Mouse (Mus musculus) liver, adult (tissue): ENCODE data around the gene Il9r.

Experiments used
- GATA4 ChIP-seq: IDR thresholded peaks from 2 replicates; pipeline ENCODE4 v1.6.1; 2014; ENCODE audit warnings: mild to moderate bottlenecking, low read length; ENCODE audit not compliant: insufficient replicate concordance

The Il9r gene

DNA sequence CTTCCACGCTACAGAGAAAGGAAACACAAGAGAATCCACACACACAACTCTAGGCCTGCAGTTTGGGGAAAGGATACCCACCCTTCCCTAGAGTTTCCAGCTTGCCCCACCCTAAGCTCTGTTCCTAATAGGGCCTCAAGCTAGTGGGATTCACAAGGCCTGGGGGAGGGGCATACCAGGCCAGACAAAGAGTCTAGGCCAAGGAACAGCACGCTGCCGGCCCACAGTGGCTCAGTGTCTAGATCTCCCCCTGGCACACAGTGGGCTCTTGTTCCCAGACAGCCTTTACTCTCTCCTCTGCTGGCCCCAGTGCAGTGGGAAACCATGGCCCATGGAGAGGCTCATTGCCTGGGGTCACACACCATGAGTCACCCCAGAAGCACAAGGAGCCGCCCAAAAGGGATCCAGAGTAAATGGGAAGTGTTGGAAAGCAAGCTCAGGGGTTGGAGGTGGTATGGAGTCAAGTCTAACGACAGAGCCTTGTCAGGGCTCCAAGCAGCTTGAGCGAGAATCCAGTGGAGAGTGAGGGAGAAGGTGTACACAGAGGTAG, 18.5 kb upstream of the Il9r start:
- TF ChIP-seq GATA4: no peak

DNA sequence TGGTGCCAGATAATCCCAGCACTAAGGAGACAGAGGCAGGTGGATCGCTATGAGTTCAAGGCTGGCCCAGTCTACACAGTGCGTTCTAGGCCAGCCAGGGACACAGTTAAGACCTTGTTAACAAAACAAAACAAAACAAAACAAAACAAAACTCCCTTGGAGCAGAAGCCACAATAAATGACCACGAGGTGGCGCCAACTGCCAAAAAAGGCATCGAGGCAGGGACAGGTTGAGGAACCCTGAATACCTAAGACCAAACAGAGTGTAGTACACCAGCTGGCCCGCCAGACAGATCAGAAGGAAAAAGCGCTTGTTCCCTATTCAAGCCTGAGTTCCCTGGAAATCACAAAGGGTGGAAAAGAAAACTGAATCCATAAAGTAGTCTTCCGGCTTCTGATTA, 16.8 kb upstream of the Il9r start:
- TF ChIP-seq GATA4: no peak

DNA sequence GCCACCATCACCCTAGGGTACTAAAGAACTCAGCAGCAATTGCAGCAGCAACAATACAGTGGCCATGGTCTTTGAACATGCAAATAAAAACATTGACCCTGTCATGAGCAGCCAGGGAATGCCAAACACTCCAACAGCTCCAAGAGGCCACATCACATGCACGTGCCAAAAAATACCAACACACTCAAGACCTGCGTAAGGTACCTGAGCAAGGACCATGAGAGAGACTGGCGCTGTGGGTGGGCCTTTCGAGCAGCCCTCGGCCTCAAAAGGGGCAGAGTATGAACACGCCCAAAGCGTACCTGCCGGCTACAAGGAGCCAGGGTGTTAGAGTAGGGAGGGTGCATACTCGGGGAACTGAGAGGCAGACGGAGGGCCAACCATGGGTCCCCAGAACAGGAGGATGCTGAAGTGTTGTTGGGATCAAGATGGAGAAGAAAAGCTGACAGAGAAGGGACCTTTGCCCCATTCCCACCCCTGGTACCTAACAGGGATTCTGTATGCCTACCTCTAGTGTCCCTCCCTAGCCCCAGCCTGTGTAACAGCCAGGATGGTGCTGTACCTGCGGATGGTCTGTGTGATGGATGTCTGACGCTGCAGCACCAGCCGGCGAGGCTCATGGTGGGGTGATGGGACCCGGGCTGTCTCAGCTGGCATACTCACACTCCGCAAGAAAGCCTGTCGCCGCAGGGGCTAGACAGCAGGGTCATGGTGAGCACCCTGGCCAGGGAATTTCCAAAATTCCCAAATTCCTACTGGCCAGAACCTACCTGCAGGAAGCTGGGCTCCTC, 15.5 kb upstream of the Il9r start:
- no peak for TF ChIP-seq GATA4

DNA sequence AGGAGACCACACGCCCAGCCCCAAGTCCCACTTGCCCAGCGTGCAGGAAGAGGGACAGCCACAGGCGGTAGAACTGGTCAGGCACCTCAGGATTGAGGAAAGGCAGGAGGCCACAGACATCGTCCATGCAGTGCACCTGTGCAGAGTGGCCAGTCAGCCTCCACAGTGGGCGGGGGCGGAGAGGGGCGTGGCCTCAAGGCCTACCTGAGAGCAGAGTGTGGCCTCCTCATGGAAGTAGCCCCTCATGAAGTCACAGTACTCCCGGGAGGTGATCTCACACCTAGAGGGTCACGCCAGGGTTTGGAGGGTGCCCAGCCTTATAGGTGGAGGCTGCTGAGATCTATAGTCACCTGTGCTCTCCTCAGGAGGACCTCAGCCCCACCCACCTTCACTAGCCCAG, 10.5 kb upstream of the Il9r start:
- no peak for TF ChIP-seq GATA4

DNA sequence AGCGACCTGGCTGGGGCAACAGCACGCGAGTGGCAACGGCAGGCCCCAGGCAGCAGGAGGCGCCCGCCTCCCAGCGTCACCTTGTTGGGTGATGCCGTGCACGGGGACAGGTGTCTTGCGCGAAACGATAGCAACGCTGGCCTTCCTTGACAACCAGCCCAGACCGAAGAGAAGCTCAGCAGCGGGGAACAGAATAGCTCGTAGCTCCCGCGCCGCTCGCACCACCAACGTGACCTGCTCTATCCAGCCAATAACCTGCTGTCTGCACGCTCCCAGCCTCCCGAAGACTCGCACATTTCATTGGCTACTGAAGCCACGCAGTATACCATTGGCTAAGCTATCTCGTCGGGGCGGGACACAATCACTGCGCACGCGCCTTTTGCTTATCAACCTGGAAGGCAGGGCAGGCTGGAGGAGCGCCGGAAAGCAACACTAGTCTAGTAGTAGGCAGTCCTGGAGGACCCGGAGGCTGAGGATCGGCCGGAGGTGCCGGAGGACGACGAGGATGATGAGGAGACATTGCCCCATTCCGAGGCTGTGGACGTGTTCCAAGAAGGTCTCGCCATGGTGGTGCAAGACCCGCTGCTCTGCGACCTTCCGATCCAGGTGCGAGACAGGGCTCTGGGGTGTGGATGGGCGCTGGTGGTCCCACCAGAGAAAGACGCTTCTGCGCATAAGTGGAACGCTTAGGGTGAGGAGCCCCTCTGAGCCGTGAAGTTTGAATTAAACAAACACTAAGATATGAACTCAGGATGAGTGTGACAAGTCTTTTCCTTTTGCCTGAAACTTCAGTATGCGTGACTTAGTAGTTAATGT, 5.2 kb upstream of the Il9r start, which contains the start of gene Snrnp25:
Snrnp25 (plus strand) TSS at position 358 of the 816 bp plus-strand sequence.
- TF ChIP-seq GATA4: peak; percentile 82; the same call in 1 of the 2 replicates

DNA sequence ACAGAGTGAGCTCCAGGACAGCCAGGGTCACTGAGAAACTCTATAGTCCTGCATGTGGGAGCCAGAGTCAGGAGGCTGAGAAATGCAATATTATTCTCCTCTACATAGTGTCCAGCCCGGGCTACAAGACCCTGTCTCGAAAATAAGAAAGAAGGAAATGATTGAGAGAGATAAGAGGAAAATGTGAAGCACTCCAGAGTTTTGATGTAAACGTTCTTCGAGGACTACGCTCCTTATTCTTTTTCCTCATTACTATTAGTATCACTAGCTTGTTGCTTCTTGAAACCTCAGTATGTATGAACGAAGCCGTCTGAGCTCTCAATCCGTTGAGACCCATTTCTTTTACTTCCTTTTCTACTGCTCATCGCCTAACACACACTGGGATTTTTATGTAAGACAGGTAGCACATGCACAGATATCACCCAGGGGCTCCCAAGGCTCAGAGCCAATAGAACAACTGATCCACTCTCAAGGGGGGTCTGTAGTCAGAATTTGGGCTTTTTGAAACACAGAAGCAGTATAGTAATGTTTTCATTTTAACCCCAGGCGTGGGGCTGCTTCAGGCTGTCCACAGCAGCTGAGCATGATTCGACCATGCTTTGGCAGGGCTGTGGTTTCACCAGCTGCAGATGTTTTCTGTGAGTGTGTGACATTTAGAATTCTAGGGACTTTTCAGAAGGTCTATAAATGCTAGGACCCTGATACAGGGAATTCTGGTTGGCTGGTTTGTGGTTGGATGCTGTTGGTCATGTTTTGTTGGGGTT, 2.0 kb upstream of the Il9r start:
- TF ChIP-seq GATA4: no peak

DNA sequence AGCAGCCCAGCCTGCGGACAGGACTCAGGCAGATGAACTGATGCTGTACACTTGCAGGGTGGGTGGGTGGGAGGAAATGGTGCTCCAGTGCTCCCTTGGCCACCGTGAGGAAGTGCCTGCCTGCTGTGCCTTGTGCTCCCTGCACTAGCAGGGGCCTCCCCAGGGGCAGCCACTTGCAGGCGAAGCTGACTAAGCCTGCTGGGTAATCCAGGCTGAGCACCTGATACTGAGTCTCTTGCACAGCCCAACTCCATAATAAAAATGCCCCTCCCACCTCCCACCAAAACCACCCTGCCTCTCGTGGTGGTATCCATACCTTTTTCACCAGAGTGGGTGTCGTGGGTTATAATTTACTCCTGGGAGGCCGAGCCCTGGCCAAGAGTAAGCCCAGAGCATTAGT, 849 bp downstream of the Il9r start:
- no peak for TF ChIP-seq GATA4

DNA sequence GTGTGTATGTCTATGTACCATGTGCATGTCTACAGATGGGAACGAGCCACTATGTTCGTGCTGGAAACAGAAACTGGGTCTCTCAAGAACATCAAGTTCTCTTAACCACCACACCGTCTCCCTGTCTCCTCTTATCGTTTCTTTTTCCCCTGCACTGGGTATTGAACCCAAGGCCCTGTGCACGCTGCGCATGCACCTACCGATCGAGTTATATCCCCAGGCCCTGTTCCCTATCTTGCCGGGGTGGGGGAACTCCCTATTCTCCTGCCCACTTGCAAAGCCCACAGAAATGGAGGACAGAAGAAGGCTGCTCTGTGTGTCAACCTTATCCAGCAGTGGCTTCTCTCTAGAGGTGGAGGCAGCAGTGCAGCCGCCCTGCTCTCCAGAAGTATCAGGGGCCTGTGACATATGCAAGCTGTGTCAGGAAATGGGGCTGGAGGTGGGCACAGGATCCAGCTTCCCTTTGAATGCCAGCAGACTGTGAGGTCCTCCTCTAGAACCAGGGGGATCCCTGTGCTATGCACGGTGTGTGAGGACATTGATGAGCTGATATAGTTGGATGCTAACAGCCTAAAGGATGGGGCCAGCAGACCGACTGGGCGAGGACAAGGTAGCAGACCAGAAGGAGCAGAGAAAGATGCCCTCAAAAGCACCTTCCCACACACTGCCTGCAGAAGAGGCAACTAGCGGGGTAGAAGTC, 1.7 kb downstream of the Il9r start:
- no peak for TF ChIP-seq GATA4

DNA sequence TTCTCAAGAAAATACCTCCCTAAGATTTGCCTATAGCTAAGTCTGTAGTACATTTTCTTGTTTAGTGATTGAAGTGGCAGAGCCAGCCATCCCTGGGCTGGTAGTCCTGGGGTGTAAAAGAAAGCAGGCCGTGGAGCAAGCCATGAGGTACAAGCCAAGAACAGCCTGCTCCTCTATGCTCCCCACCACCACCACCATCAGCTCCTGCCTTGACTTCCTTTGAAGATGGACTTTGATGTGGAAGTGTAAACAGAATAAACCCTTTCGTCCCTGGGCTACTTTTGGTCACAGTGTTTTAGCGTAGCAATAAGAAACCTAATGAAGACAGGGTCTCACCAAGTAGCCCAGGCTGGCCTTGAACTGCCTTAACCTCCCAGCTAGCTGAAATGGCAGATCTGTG, 2.3 kb downstream of the Il9r start:
- no peak for TF ChIP-seq GATA4

DNA sequence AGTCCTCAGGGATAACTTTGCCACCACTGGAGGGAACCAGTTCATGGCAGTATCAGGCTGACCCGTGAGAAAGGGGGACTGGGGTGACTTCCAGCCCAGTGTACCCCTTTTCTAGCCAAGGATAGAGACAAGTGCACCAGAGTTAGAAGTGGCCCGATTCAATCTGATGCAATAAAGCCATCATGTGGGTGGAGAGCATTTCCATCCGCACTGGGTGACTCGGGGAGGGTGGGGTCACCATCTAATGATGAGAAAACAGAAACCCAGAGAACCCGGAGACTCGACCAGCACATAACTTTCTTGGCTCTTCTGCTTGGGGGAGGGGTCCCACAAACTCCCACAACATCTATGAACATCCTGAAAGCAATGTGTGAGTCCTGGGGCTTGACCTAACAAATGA, 3.4 kb downstream of the Il9r start:
- no peak for TF ChIP-seq GATA4

DNA sequence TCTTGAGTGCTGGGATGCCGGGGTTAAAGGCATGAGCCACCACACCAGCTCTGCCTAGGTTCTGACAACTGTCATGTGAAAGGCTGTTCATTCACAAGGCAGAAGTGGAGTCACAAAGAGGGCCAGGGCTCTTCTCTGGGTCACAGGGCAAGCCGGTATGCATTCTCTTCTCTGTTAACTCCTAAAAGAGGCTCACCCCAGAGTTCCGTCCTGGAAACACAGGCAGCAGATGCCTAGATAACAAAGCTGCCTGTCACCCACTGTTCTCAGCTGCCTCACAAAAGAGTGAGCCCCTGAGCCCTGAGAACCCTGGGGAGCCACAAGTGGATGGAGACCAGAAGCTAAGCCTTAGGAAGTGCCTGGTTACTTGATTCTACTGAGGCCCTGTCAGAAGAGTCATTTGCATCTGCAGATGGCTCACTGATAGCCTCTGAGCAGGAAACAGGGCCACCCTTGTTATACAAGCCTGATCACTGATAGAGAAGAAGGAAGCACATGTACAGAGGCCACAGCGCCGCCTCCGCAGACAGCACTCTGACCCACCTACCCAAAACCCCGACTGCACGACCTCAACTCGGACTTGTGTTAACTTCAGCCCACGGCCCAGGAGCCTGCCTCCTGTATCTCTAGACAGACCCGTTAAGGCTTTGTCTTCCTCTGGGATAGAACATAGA, 4.1 kb downstream of the Il9r start:
- no peak for TF ChIP-seq GATA4

DNA sequence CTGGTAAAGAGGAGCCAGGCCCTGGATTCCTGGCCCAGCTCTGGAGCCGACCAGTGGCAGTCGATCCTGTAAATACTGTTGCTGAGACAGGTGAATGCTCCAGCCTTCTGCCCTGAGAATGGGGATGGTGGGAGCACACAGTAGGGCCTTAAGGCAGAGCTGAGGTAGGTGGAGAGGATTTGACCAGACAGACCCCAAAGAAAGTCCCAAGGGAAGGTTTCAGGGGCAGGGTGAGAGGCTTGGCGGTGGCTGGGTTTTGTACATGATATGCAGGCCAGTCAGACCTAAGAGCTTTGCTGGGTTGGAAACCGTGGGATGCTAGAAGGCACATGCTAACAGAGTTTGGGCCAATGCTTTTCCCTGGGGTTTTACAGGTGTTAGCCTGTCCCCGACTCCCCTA, 5.5 kb downstream of the Il9r start:
- TF ChIP-seq GATA4: no peak

DNA sequence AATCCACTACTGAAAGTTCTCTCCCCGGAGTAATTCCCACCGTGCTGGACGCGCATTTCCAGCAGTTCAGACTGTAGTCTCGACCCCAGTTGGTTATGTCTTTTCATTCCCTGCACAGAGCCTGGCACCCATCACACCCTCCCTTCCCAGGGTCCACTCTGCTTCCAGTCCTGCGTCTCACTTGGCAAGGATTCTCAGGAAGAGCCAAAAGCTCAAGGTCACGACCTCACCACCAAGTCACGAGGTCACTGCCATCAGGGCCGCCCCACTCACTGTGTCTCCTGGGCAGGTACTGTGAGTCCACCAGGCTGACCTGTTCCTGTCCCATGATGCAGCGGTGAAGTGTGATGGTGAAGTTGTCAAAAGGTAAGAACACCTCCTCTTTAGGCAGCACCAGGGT, 6.0 kb downstream of the Il9r start:
- no peak for TF ChIP-seq GATA4

DNA sequence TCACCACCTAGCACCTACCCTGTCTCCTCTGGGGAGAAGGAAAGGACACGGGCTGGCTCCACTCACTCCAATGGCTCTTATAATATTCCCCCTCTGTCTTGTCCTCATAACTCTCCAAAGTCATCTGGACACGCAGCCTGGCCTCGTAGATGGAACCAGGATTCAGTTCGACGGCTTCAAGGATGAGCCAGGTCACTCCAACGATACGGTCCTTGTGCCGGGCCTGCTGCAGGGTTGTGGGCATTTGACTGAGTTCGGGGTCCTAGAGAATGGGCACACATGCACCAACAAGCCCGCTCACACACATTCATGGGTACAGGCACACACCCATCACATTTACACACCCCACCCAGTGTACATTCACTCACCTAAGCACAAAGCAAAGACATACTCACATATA, 6.9 kb downstream of the Il9r start:
- no peak for TF ChIP-seq GATA4
